Mouse (Mus musculus): ENCODE results near the gene Hcar2. TPM values are rescaled to one million over a fixed set of nuclear protein-coding genes. Genes with fewer than 3 reads are reported as not detected.

Hcar2 gene
- polyA plus RNA-seq, 1 experiment from 2014 or later = not detected

DNA sequence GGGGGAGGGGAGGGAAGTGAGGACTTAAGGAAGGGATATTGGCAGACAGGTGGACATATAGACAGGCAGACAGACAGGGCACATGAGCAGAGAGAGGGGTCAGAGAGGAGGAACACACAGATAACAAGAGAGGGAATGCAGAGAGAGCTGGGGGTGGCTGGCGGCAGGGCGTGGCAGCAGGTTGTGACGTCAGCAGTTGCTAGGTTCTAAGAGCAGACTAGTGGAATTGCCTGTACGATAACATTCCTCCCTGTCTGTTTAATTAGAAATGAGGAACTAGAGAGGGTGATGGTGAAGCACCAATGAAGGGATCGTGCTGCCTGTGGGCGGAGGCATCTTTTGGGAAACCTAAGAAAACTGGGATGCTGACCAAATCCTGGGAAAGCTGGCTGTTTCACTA is 26.4 kb upstream of the Hcar2 start:
- Histone ChIP-seq H3K27ac (ENCODE audit: low read length) (no peak overlapping the region), H3K9ac (replicated peaks; ENCODE audit: low read depth, low read length) (no peak overlapping the region), H3K4me2 (ENCODE audit: low read length) (peak overlapping the region; percentile 21; the same call in 1 of the 2 replicates), H3K4me1 (replicated peaks; ENCODE audit: control insufficient read depth, insufficient read depth, low read length) (no peaks in the 10 kb centered on the region), H3K9me3 (ENCODE audit: control insufficient read depth, low read length) (no peaks in the 10 kb centered on the region), H3K36me3 (ENCODE audit: control insufficient read depth, insufficient read depth) (no peaks in the 10 kb centered on the region), H3K4me3 (replicated peaks; ENCODE audit: low read length) (no peak overlapping the region), H3K27me3 (replicated peaks; ENCODE audit: control insufficient read depth, insufficient read depth, low read length) (no peaks in the 10 kb centered on the region)
- no peak for ATAC-seq
- 41% methylated on average over 6 of the region's 6 CpGs for WGBS

DNA sequence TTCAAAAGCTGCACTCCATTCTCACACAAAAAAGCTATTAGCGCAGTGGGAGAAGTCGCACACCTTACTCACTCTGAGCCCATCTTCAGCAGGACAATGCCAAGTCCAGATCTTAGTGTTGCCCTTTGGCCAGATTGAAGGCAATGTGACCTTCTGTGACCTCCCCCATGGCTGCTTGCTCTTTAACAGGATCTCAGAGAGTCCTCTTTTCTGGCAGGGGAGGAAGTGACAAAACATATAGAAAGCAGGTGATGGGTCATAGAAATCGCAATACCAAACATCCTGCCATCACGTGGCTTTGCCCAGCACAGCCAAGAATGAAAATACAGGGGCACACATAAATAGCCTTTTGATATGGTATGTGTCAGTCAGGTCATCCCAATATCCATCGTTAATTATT is 25.7 kb upstream of the Hcar2 start:
- H3K4me1 ChIP-seq (replicated peaks; ENCODE audit: control insufficient read depth, insufficient read depth, low read length) = no peaks in the 10 kb centered on the region
- 80% methylated on average over 5 of the region's 5 CpGs for WGBS
- no peaks in the 10 kb centered on the region for H3K36me3 ChIP-seq (ENCODE audit: control insufficient read depth, insufficient read depth)
- no peak for ATAC-seq
- H3K9me3 ChIP-seq (ENCODE audit: control insufficient read depth, low read length) = no peaks in the 10 kb centered on the region
- H3K27ac ChIP-seq (ENCODE audit: low read length) = no peak overlapping the region
- H3K4me2 ChIP-seq (ENCODE audit: low read length) = no peak overlapping the region
- H3K4me3 ChIP-seq (replicated peaks; ENCODE audit: low read length) = no peak overlapping the region
- no peak overlapping the region for H3K9ac ChIP-seq (replicated peaks; ENCODE audit: low read depth, low read length)
- H3K27me3 ChIP-seq (replicated peaks; ENCODE audit: control insufficient read depth, insufficient read depth, low read length) = no peaks in the 10 kb centered on the region

DNA sequence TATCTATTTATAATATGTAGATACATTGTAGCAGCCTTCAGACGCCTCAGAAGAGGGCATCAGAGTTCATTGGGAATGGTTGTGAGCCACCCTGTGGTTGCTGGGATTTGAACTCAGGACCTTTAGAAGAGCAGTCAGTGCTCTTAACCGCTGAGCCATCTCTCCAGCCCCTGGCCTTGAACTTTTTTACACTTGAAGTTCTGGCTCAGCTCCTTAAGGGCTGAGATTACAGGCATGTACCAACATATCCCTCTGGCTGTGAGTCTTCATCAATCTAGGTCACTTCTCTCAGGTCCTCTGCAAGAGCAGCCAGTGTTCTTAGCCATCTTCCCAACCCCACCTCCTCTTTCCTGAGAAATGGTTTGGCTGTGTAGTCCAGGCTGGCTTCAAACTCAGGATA is 25.0 kb upstream of the Hcar2 start:
- Histone ChIP-seq H3K4me3 (replicated peaks; ENCODE audit: low read length) (no peak overlapping the region), H3K4me1 (replicated peaks; ENCODE audit: control insufficient read depth, insufficient read depth, low read length) (no peaks in the 10 kb centered on the region), H3K4me2 (ENCODE audit: low read length) (no peak overlapping the region), H3K9me3 (ENCODE audit: control insufficient read depth, low read length) (no peaks in the 10 kb centered on the region), H3K27ac (ENCODE audit: low read length) (no peak overlapping the region), H3K36me3 (ENCODE audit: control insufficient read depth, insufficient read depth) (no peaks in the 10 kb centered on the region), H3K27me3 (replicated peaks; ENCODE audit: control insufficient read depth, insufficient read depth, low read length) (no peaks in the 10 kb centered on the region), H3K9ac (replicated peaks; ENCODE audit: low read depth, low read length) (no peak overlapping the region)
- 74% methylated on average over 2 of the region's 2 CpGs for WGBS
- ATAC-seq = no peak

DNA sequence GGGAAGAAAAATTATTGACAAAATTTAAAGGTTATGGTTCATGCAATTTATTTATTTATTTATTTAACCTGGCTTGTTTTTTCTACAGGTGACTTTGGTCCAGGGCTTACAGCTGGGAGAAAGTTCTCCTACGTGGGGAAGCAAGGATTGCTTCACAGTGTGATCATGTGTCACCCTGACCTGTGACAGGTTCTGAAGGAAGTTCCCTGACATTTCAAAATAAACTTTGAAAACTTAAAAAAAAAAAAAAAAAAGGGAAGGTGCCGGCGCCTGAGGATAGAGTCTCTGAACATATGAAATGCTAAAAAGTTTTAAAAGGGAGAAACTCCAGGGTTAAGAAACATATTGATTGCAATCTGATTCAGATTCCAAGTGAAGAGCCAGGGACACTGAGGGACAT is 21.1 kb upstream of the Hcar2 start:
- ATAC-seq = no peak
- H3K4me2 ChIP-seq (ENCODE audit: low read length) = no peak overlapping the region
- 80% methylated on average over 3 of the region's 3 CpGs for WGBS

DNA sequence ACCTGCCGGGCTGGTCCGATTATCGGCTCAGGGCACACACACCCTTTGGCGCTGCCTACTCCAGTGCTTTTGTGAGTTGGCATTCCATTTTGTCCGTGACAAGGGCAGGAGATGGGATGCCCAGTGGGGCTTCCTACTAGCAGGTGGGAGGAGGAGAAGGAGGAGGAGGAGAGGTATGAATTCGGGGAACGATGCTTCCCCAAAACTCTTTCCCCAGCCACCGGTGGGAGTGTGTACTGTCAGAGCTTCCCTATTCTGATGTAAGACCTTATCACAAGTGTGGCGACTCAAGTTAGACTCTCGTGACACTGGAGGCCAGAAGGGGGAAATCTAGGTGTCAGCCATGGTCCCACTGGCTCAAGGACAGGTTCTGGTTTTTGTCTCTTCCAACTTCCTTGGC is 19.0 kb upstream of the Hcar2 start:
- no peak for ATAC-seq
- no peak overlapping the region for H3K4me3 ChIP-seq (replicated peaks; ENCODE audit: low read length)
- no peak overlapping the region for H3K4me2 ChIP-seq (ENCODE audit: low read length)

More for the DNA sequence above, 21.1 kb upstream of the Hcar2 start:
- Histone ChIP-seq H3K4me1 (replicated peaks; ENCODE audit: control insufficient read depth, insufficient read depth, low read length) (no peaks in the 10 kb centered on the region), H3K36me3 (ENCODE audit: control insufficient read depth, insufficient read depth) (no peaks in the 10 kb centered on the region), H3K9me3 (ENCODE audit: control insufficient read depth, low read length) (no peaks in the 10 kb centered on the region), H3K9ac (replicated peaks; ENCODE audit: low read depth, low read length) (no peak overlapping the region), H3K4me3 (replicated peaks; ENCODE audit: low read length) (no peak overlapping the region), H3K27ac (ENCODE audit: low read length) (no peak overlapping the region), H3K27me3 (replicated peaks; ENCODE audit: control insufficient read depth, insufficient read depth, low read length) (no peaks in the 10 kb centered on the region)

DNA sequence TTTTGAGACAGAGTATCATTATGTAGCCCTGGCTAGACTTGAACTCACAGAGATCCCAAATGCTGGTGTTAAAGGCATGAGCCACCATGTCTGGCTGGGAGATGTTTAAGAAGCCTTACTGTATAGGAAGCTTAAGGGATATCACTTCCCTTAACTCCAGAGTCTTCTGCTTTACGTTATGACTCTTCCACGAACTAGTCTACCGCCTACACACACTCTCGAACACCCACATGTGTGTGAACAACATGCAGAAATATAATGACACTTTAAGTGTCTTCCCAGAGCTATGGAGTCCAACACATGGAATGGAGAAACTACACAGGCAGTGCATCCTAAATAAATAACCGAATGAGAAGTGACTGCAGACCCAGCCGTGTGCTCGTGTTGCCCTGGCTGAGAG is 18.6 kb upstream of the Hcar2 start:
- H3K9me3 ChIP-seq (ENCODE audit: control insufficient read depth, low read length) = no peaks in the 10 kb centered on the region
- no peak overlapping the region for H3K9ac ChIP-seq (replicated peaks; ENCODE audit: low read depth, low read length)
- no peaks in the 10 kb centered on the region for H3K4me1 ChIP-seq (replicated peaks; ENCODE audit: control insufficient read depth, insufficient read depth, low read length)
- no peaks in the 10 kb centered on the region for H3K27me3 ChIP-seq (replicated peaks; ENCODE audit: control insufficient read depth, insufficient read depth, low read length)
- H3K4me3 ChIP-seq (replicated peaks; ENCODE audit: low read length) = no peak overlapping the region
- H3K27ac ChIP-seq (ENCODE audit: low read length) = no peak overlapping the region
- no peaks in the 10 kb centered on the region for H3K36me3 ChIP-seq (ENCODE audit: control insufficient read depth, insufficient read depth)
- 80% methylated on average over 7 of the region's 7 CpGs for WGBS
- H3K4me2 ChIP-seq (ENCODE audit: low read length) = no peak overlapping the region
- ATAC-seq = no peak

More for the DNA sequence above, 19.0 kb upstream of the Hcar2 start:
- Histone ChIP-seq H3K4me1 (replicated peaks; ENCODE audit: control insufficient read depth, insufficient read depth, low read length) (no peaks in the 10 kb centered on the region), H3K9me3 (ENCODE audit: control insufficient read depth, low read length) (no peaks in the 10 kb centered on the region), H3K9ac (replicated peaks; ENCODE audit: low read depth, low read length) (no peak overlapping the region), H3K36me3 (ENCODE audit: control insufficient read depth, insufficient read depth) (no peaks in the 10 kb centered on the region), H3K27ac (ENCODE audit: low read length) (no peak overlapping the region), H3K27me3 (replicated peaks; ENCODE audit: control insufficient read depth, insufficient read depth, low read length) (no peaks in the 10 kb centered on the region)
- 81% methylated on average over 10 of the region's 10 CpGs for whole genome bisulfite sequencing

DNA sequence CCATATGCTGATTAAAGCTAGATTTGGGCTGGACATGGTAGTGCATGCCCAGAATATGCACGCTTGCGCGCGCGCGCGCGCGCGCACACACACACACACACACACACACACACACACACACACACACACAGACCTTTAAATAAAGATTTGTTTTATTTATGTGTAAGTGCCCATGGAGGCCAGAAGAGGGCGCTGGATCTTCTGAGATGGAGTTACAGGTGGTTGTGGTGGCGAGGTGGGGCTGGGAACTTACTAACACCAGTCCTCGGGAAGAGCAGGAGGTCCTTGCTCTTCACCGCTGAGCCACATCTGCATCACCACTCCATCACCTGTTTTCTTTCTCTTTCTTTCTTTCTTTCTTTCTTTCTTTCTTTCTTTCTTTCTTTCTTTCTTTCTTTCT is 15.5 kb upstream of the Hcar2 start:
- Histone ChIP-seq H3K4me1 (replicated peaks; ENCODE audit: control insufficient read depth, insufficient read depth, low read length) (no peaks in the 10 kb centered on the region), H3K9me3 (ENCODE audit: control insufficient read depth, low read length) (no peaks in the 10 kb centered on the region), H3K4me3 (replicated peaks; ENCODE audit: low read length) (no peak overlapping the region), H3K36me3 (ENCODE audit: control insufficient read depth, insufficient read depth) (no peaks in the 10 kb centered on the region), H3K4me2 (ENCODE audit: low read length) (no peak overlapping the region), H3K27me3 (replicated peaks; ENCODE audit: control insufficient read depth, insufficient read depth, low read length) (no peaks in the 10 kb centered on the region), H3K27ac (ENCODE audit: low read length) (no peak overlapping the region), H3K9ac (replicated peaks; ENCODE audit: low read depth, low read length) (no peak overlapping the region)
- 81% methylated on average over 14 of the region's 14 CpGs for WGBS
- ATAC-seq = no peak

DNA sequence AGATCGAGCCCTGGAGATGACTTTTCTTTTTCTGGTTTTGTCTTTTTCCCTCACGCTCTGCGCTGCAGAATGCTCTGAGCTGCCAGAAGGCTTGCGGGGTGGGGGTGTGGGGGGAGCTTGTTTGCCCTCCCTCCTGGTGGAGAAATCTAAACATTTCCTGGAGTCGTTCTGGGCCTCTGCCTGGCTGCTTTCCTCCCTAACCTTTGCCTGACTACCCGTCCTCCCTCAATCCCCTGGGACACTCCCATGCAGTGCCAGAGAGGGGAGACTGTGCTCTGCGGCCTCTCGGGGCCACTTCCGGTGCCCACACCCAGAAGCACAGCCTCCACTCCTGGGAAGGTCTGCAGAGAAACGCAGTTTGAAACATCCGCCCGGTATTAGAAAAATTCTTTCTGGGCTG is 14.6 kb upstream of the Hcar2 start, which contains the start of gene Hcar1:
Gene Hcar1, minus strand, starts transcription at position 93 of the 400 bp plus-strand sequence.
- Histone ChIP-seq H3K4me1 (replicated peaks; ENCODE audit: control insufficient read depth, insufficient read depth, low read length) (no peaks in the 10 kb centered on the region), H3K4me3 (replicated peaks; ENCODE audit: low read length) (no peak within 1 kb of the TSS), H3K9me3 (ENCODE audit: control insufficient read depth, low read length) (no peaks in the 10 kb centered on the region), H3K27me3 (replicated peaks; ENCODE audit: control insufficient read depth, insufficient read depth, low read length) (no peaks in the 10 kb centered on the region), H3K9ac (replicated peaks; ENCODE audit: low read depth, low read length) (no peak within 1 kb of the TSS), H3K36me3 (ENCODE audit: control insufficient read depth, insufficient read depth) (no peaks in the 10 kb centered on the region), H3K27ac (ENCODE audit: low read length) (no peak within 1 kb of the TSS), H3K4me2 (ENCODE audit: low read length) (no peak within 1 kb of the TSS)
- ATAC-seq = no peak
- 74% methylated on average over 12 of the region's 12 CpGs for WGBS

DNA sequence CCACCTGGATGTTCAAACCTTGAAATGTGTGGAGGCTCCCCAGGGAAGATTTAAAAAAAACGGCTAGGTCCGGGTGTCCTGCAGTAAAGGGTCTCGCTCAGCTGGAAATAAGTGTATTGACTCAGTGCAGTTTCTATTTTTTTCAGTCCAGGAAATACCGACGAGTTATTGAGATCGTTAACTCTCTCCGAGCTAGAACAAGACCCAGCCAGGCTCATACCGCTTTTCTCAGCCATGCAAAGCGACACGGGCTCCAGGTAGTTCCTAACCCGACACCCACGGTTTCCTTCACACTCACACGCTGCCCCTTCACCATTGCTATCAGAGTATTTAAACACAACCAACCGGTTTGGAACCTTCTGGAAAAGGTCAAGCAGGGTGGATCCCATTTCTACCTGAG is 12.8 kb upstream of the Hcar2 start:
- Histone ChIP-seq H3K4me3 (replicated peaks; ENCODE audit: low read length) (no peak overlapping the region), H3K27me3 (replicated peaks; ENCODE audit: control insufficient read depth, insufficient read depth, low read length) (no peaks in the 10 kb centered on the region), H3K9me3 (ENCODE audit: control insufficient read depth, low read length) (no peaks in the 10 kb centered on the region), H3K4me2 (ENCODE audit: low read length) (no peak overlapping the region), H3K36me3 (ENCODE audit: control insufficient read depth, insufficient read depth) (no peaks in the 10 kb centered on the region), H3K9ac (replicated peaks; ENCODE audit: low read depth, low read length) (no peak overlapping the region), H3K4me1 (replicated peaks; ENCODE audit: control insufficient read depth, insufficient read depth, low read length) (no peaks in the 10 kb centered on the region), H3K27ac (ENCODE audit: low read length) (no peak overlapping the region)
- 53% methylated on average over 14 of the region's 14 CpGs for WGBS
- no peak for ATAC-seq

DNA sequence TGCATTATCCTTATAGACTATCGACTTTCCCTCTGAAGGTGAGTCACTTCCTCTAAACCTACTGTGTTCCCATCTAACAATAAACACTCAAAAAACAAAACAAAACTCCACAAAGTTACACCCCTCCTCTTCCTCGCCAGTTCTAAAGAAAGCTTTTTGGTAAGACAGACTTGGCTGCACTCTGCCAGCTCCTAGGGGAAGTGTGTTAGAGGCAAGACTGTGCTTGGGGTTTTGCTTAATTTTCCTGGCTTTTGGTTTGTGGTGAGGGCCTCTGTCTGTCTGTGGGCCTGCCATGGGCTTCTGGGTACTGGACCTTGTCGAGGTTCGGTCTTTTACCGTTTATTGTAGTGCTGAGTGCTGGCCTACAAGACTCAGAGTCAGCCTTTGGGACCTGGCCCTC is 8.9 kb upstream of the Hcar2 start:
- H3K4me2 ChIP-seq (ENCODE audit: low read length) = no peak overlapping the region
- no peak overlapping the region for H3K4me3 ChIP-seq (replicated peaks; ENCODE audit: low read length)
- no peak overlapping the region for H3K27ac ChIP-seq (ENCODE audit: low read length)
- H3K4me1 ChIP-seq (replicated peaks; ENCODE audit: control insufficient read depth, insufficient read depth, low read length) = no peaks in the 10 kb centered on the region
- no peaks in the 10 kb centered on the region for H3K27me3 ChIP-seq (replicated peaks; ENCODE audit: control insufficient read depth, insufficient read depth, low read length)
- no peaks in the 10 kb centered on the region for H3K36me3 ChIP-seq (ENCODE audit: control insufficient read depth, insufficient read depth)
- H3K9ac ChIP-seq (replicated peaks; ENCODE audit: low read depth, low read length) = no peak overlapping the region
- H3K9me3 ChIP-seq (ENCODE audit: control insufficient read depth, low read length) = no peaks in the 10 kb centered on the region
- no peak for ATAC-seq
- WGBS = 94% methylated on average over 5 of the region's 5 CpGs

Data from forebrain, embryonic 16.5 days (tissue).